Mouse (Mus musculus): Measurements from ENCODE around the gene Uqcc1. TPM values are rescaled to one million over a fixed set of nuclear protein-coding genes. Genes with fewer than 3 reads are reported as not detected.

The Uqcc1 gene
- polyA plus RNA-seq, 1 experiment from 2014 or later: 85.3 TPM

- ATAC-seq (replicated peaks; ENCODE audit: insufficient number of reproducible peaks, low FRiP score, low TSS enrichment, low read depth) (no peak), DNase-seq (ENCODE audit: low spot score) (no peak)
- Histone ChIP-seq H3K27ac (replicated peaks; ENCODE audit: low read depth, low read length) (no peak overlapping the region), H3K36me3 (replicated peaks; ENCODE audit: control insufficient read depth, insufficient read depth, low read depth, low read length) (no peaks in the 10 kb centered on the region), H3K9me3 (replicated peaks; ENCODE audit: control insufficient read depth, low read length) (no peaks in the 10 kb centered on the region), H3K4me3 (ENCODE audit: low read depth, low read length) (no peak overlapping the region), H3K9ac (replicated peaks; ENCODE audit: low read length) (no peak overlapping the region), H3K4me2 (ENCODE audit: low read depth, low read length) (no peak overlapping the region), H3K27me3 (ENCODE audit: control insufficient read depth, insufficient read depth, low read length) (no peaks in the 10 kb centered on the region), H3K4me1 (ENCODE audit: control insufficient read depth, insufficient read depth, low read length) (no peaks in the 10 kb centered on the region)
- WGBS: 81% methylated on average over 10 of the region's 10 CpGs
Measured at GRCm38 (mm10) chr2:155885271-155885697, 44.8 kb downstream of the Uqcc1 start.

GRCm38 (mm10) chr2:155882087-155882486 lies 48.0 kb downstream of the Uqcc1 start:
- Histone ChIP-seq H3K4me2 (ENCODE audit: low read depth, low read length) (no peak overlapping the region), H3K4me1 (ENCODE audit: control insufficient read depth, insufficient read depth, low read length) (no peaks in the 10 kb centered on the region), H3K36me3 (replicated peaks; ENCODE audit: control insufficient read depth, insufficient read depth, low read depth, low read length) (no peaks in the 10 kb centered on the region), H3K9ac (replicated peaks; ENCODE audit: low read length) (no peak overlapping the region), H3K9me3 (replicated peaks; ENCODE audit: control insufficient read depth, low read length) (no peaks in the 10 kb centered on the region), H3K27ac (replicated peaks; ENCODE audit: low read depth, low read length) (no peak overlapping the region), H3K4me3 (ENCODE audit: low read depth, low read length) (no peak overlapping the region), H3K27me3 (ENCODE audit: control insufficient read depth, insufficient read depth, low read length) (no peaks in the 10 kb centered on the region)
- no peak for ATAC-seq (replicated peaks; ENCODE audit: insufficient number of reproducible peaks, low FRiP score, low TSS enrichment, low read depth)
- 94% methylated on average over 3 of the region's 3 CpGs for WGBS
- no peak for DNase-seq (ENCODE audit: low spot score)

GRCm38 (mm10) chr2:155878964-155879876 lies 50.9 kb downstream of the Uqcc1 start:
- H3K36me3 ChIP-seq (replicated peaks; ENCODE audit: control insufficient read depth, insufficient read depth, low read depth, low read length): no peaks in the 10 kb centered on the region; the same call in 1 of the 2 replicates

GRCm38 (mm10) chr2:155873636-155874035 lies 56.5 kb downstream of the Uqcc1 start:
- no peak overlapping the region for H3K9ac ChIP-seq (replicated peaks; ENCODE audit: low read length)
- WGBS: 85% methylated on average over 6 of the region's 6 CpGs
- no peaks in the 10 kb centered on the region for H3K9me3 ChIP-seq (replicated peaks; ENCODE audit: control insufficient read depth, low read length)
- H3K4me2 ChIP-seq (ENCODE audit: low read depth, low read length): no peak overlapping the region
- DNase-seq (ENCODE audit: low spot score) (no peak), ATAC-seq (replicated peaks; ENCODE audit: insufficient number of reproducible peaks, low FRiP score, low TSS enrichment, low read depth) (no peak)
- H3K4me1 ChIP-seq (ENCODE audit: control insufficient read depth, insufficient read depth, low read length): no peaks in the 10 kb centered on the region
- no peaks in the 10 kb centered on the region; the same call in 1 of the 2 replicates for H3K36me3 ChIP-seq (replicated peaks; ENCODE audit: control insufficient read depth, insufficient read depth, low read depth, low read length)
- H3K4me3 ChIP-seq (ENCODE audit: low read depth, low read length): no peak overlapping the region
- no peak overlapping the region for H3K27ac ChIP-seq (replicated peaks; ENCODE audit: low read depth, low read length)
- H3K27me3 ChIP-seq (ENCODE audit: control insufficient read depth, insufficient read depth, low read length): no peaks in the 10 kb centered on the region

More at GRCm38 (mm10) chr2:155878964-155879876, 50.9 kb downstream of the Uqcc1 start:
- Histone ChIP-seq H3K9me3 (replicated peaks; ENCODE audit: control insufficient read depth, low read length) (no peaks in the 10 kb centered on the region), H3K4me3 (ENCODE audit: low read depth, low read length) (no peak overlapping the region), H3K9ac (replicated peaks; ENCODE audit: low read length) (no peak overlapping the region), H3K4me1 (ENCODE audit: control insufficient read depth, insufficient read depth, low read length) (no peaks in the 10 kb centered on the region), H3K27me3 (ENCODE audit: control insufficient read depth, insufficient read depth, low read length) (no peaks in the 10 kb centered on the region), H3K4me2 (ENCODE audit: low read depth, low read length) (no peak overlapping the region), H3K27ac (replicated peaks; ENCODE audit: low read depth, low read length) (no peak overlapping the region)
- WGBS: 82% methylated on average over 21 of the region's 21 CpGs
- no peak for DNase-seq (ENCODE audit: low spot score)
- ATAC-seq (replicated peaks; ENCODE audit: insufficient number of reproducible peaks, low FRiP score, low TSS enrichment, low read depth): no peak

GRCm38 (mm10) chr2:155872930-155873507 lies 57.1 kb downstream of the Uqcc1 start:
- H3K4me2 ChIP-seq (ENCODE audit: low read depth, low read length): no peak overlapping the region
- 51% methylated on average over 10 of the region's 10 CpGs for WGBS
- no peak overlapping the region for H3K4me3 ChIP-seq (ENCODE audit: low read depth, low read length)
- ATAC-seq (replicated peaks; ENCODE audit: insufficient number of reproducible peaks, low FRiP score, low TSS enrichment, low read depth): no peak
- no peak overlapping the region for H3K9ac ChIP-seq (replicated peaks; ENCODE audit: low read length)
- H3K36me3 ChIP-seq (replicated peaks; ENCODE audit: control insufficient read depth, insufficient read depth, low read depth, low read length): no peaks in the 10 kb centered on the region; the same call in 1 of the 2 replicates
- no peaks in the 10 kb centered on the region for H3K27me3 ChIP-seq (ENCODE audit: control insufficient read depth, insufficient read depth, low read length)
- peak; percentile 25 for DNase-seq (ENCODE audit: low spot score)
- no peaks in the 10 kb centered on the region for H3K4me1 ChIP-seq (ENCODE audit: control insufficient read depth, insufficient read depth, low read length)
- no peak overlapping the region for H3K27ac ChIP-seq (replicated peaks; ENCODE audit: low read depth, low read length)
- H3K9me3 ChIP-seq (replicated peaks; ENCODE audit: control insufficient read depth, low read length): no peaks in the 10 kb centered on the region

- Histone ChIP-seq H3K36me3 (replicated peaks; ENCODE audit: control insufficient read depth, insufficient read depth, low read depth, low read length) (no peaks in the 10 kb centered on the region; the same call in 1 of the 2 replicates), H3K4me1 (ENCODE audit: control insufficient read depth, insufficient read depth, low read length) (no peaks in the 10 kb centered on the region), H3K4me3 (ENCODE audit: low read depth, low read length) (no peak overlapping the region), H3K9ac (replicated peaks; ENCODE audit: low read length) (no peak overlapping the region), H3K27me3 (ENCODE audit: control insufficient read depth, insufficient read depth, low read length) (no peaks in the 10 kb centered on the region), H3K4me2 (ENCODE audit: low read depth, low read length) (no peak overlapping the region), H3K9me3 (replicated peaks; ENCODE audit: control insufficient read depth, low read length) (no peaks in the 10 kb centered on the region), H3K27ac (replicated peaks; ENCODE audit: low read depth, low read length) (no peak overlapping the region)
- ATAC-seq (replicated peaks; ENCODE audit: insufficient number of reproducible peaks, low FRiP score, low TSS enrichment, low read depth) (no peak), DNase-seq (ENCODE audit: low spot score) (no peak)
- 81% methylated on average over 8 of the region's 8 CpGs for WGBS
Measured at GRCm38 (mm10) chr2:155872486-155872885, 57.6 kb downstream of the Uqcc1 start.

- Histone ChIP-seq H3K36me3 (replicated peaks; ENCODE audit: control insufficient read depth, insufficient read depth, low read depth, low read length) (no peaks in the 10 kb centered on the region; the same call in 1 of the 2 replicates), H3K4me1 (ENCODE audit: control insufficient read depth, insufficient read depth, low read length) (no peaks in the 10 kb centered on the region), H3K27ac (replicated peaks; ENCODE audit: low read depth, low read length) (no peak overlapping the region), H3K4me2 (ENCODE audit: low read depth, low read length) (no peak overlapping the region), H3K4me3 (ENCODE audit: low read depth, low read length) (no peak overlapping the region), H3K9me3 (replicated peaks; ENCODE audit: control insufficient read depth, low read length) (no peaks in the 10 kb centered on the region), H3K9ac (replicated peaks; ENCODE audit: low read length) (no peak overlapping the region), H3K27me3 (ENCODE audit: control insufficient read depth, insufficient read depth, low read length) (no peaks in the 10 kb centered on the region)
- DNase-seq (ENCODE audit: low spot score) (no peak), ATAC-seq (replicated peaks; ENCODE audit: insufficient number of reproducible peaks, low FRiP score, low TSS enrichment, low read depth) (no peak)
- WGBS: 83% methylated on average over 5 of the region's 5 CpGs
Measured at GRCm38 (mm10) chr2:155869772-155870171, 60.3 kb downstream of the Uqcc1 start.

- no peaks in the 10 kb centered on the region for H3K36me3 ChIP-seq (replicated peaks; ENCODE audit: control insufficient read depth, insufficient read depth, low read depth, low read length)
- ATAC-seq (replicated peaks; ENCODE audit: insufficient number of reproducible peaks, low FRiP score, low TSS enrichment, low read depth) (no peak), DNase-seq (ENCODE audit: low spot score) (no peak)
- H3K27ac ChIP-seq (replicated peaks; ENCODE audit: low read depth, low read length): no peak overlapping the region
- WGBS: 95% methylated on average over 8 of the region's 8 CpGs
- no peaks in the 10 kb centered on the region for H3K4me1 ChIP-seq (ENCODE audit: control insufficient read depth, insufficient read depth, low read length)
- no peak overlapping the region for H3K9ac ChIP-seq (replicated peaks; ENCODE audit: low read length)
- no peaks in the 10 kb centered on the region for H3K9me3 ChIP-seq (replicated peaks; ENCODE audit: control insufficient read depth, low read length)
- no peak overlapping the region for H3K4me3 ChIP-seq (ENCODE audit: low read depth, low read length)
- no peaks in the 10 kb centered on the region for H3K27me3 ChIP-seq (ENCODE audit: control insufficient read depth, insufficient read depth, low read length)
- H3K4me2 ChIP-seq (ENCODE audit: low read depth, low read length): no peak overlapping the region
Measured at GRCm38 (mm10) chr2:155868320-155868719, 61.8 kb downstream of the Uqcc1 start.
